Mouse (Mus musculus): Measurements from ENCODE around the gene Ebp. TPM values are rescaled to one million over a fixed set of nuclear protein-coding genes. Genes with fewer than 3 reads are reported as not detected.

Ebp gene
- total RNA-seq, 2 experiments from 2014 or later, result 53.5 to 81.8 TPM

Other genes with a start within 250 kb of the Ebp start
- 9.2 and 10.4 TPM in 2 replicates for gene Hdac6, start 245.6 kb downstream of the Ebp start, total RNA-seq (2015)
- 6.5 and 7.6 TPM in 2 replicates for gene Hdac6, start 245.6 kb downstream of the Ebp start, total RNA-seq (2017)
- gene Gata1, start 215.4 kb downstream of the Ebp start, total RNA-seq (2015), result 10.7 and 26.3 TPM in 2 replicates
- 8.7 and 20.8 TPM in 2 replicates for gene Gata1, start 215.4 kb downstream of the Ebp start, total RNA-seq (2017)
- gene Glod5, start 175.0 kb downstream of the Ebp start, total RNA-seq (2015), result not detected in 2 replicates
- gene Glod5, start 175.0 kb downstream of the Ebp start, total RNA-seq (2017), result not detected in 2 replicates
- 53.5 and 64.6 TPM in 2 replicates for gene Suv39h1, start 118.8 kb downstream of the Ebp start, total RNA-seq (2015)
- 79.2 and 81.6 TPM in 2 replicates for gene Suv39h1, start 118.8 kb downstream of the Ebp start, total RNA-seq (2017)
- gene Was, start 103.0 kb downstream of the Ebp start, total RNA-seq (2015), result 73.0 and 75.7 TPM in 2 replicates
- gene Was, start 103.0 kb downstream of the Ebp start, total RNA-seq (2017), result 98.9 and 103 TPM in 2 replicates
- gene Wdr13, start 60.6 kb downstream of the Ebp start, total RNA-seq (2015), result 11.9 and 14.4 TPM in 2 replicates
- 16.3 and 25.5 TPM in 2 replicates for gene Wdr13, start 60.6 kb downstream of the Ebp start, total RNA-seq (2017)
- 1,002 and 1,150 TPM in 2 replicates for gene Rbm3, start 47.6 kb downstream of the Ebp start, total RNA-seq (2015)
- gene Rbm3, start 47.6 kb downstream of the Ebp start, total RNA-seq (2017), result 1,310 and 1,340 TPM in 2 replicates
- gene Tbc1d25, start 17.3 kb downstream of the Ebp start, total RNA-seq (2015), result 9.8 and 13.9 TPM in 2 replicates
- gene Tbc1d25, start 17.3 kb downstream of the Ebp start, total RNA-seq (2017), result 5.5 and 5.8 TPM in 2 replicates
- 0.32 and 0.49 TPM in 2 replicates for gene Porcn, start 13.0 kb upstream of the Ebp start, total RNA-seq (2015)
- not detected in 2 replicates for gene Porcn, start 13.0 kb upstream of the Ebp start, total RNA-seq (2017)
- gene Ftsj1, start 58.9 kb upstream of the Ebp start, total RNA-seq (2015), result 28.1 and 36.6 TPM in 2 replicates
- gene Ftsj1, start 58.9 kb upstream of the Ebp start, total RNA-seq (2017), result 23.7 and 25.1 TPM in 2 replicates
- 6.6 and 12.0 TPM in 2 replicates for gene Slc38a5, start 77.6 kb upstream of the Ebp start, total RNA-seq (2015)
- 3.2 and 8.6 TPM in 2 replicates for gene Slc38a5, start 77.6 kb upstream of the Ebp start, total RNA-seq (2017)
- gene Ssxb10, start 133.9 kb upstream of the Ebp start, total RNA-seq (2015), result 0.59 TPM in 1 of 2 replicates, not detected in the other
- gene Ssxb10, start 133.9 kb upstream of the Ebp start, total RNA-seq (2017), result not detected in 2 replicates
- gene Ssxb9, start 173.5 kb upstream of the Ebp start, total RNA-seq (2015), result not detected in 2 replicates
- not detected in 2 replicates for gene Ssxb9, start 173.5 kb upstream of the Ebp start, total RNA-seq (2017)
- gene Ssxb1, start 219.8 kb upstream of the Ebp start, total RNA-seq (2015), result not detected in 2 replicates
- not detected in 2 replicates for gene Ssxb1, start 219.8 kb upstream of the Ebp start, total RNA-seq (2017)